Mouse (Mus musculus): ENCODE data around the gene Itln1. TPM values are rescaled to one million over a fixed set of nuclear protein-coding genes. Genes with fewer than 3 reads are reported as not detected.

The Itln1 gene
- not detected in 2 replicates for polyA plus RNA-seq (2012)

GRCm38 (mm10) chr1:171535194-171535593 is at the start of gene Itln1:
Itln1 (minus strand) TSS chr1:171535294.

GRCm38 (mm10) chr1:171558898-171559297 is 23.8 kb upstream of the Itln1 start, which contains the start of gene Cd244a:
Cd244a (plus strand) TSS chr1:171559193.

GRCm38 (mm10) chr1:171503250-171503591 is 31.9 kb downstream of the Itln1 start, which contains the start of gene Alyref2:
Alyref2 (plus strand) TSS chr1:171503478.

Other genes starting within 250 kb of the Itln1 start
- 63.4 and 66.2 TPM in 2 replicates for gene Usp21, start 247.3 kb downstream of the Itln1 start, polyA plus RNA-seq (2012)
- gene Ufc1, start 240.3 kb downstream of the Itln1 start, polyA plus RNA-seq (2012) = 92.0 and 102 TPM in 2 replicates
- gene Dedd, start 206.1 kb downstream of the Itln1 start, polyA plus RNA-seq (2012) = 23.1 and 24.6 TPM in 2 replicates
- gene Nit1, start 189.6 kb downstream of the Itln1 start, polyA plus RNA-seq (2012) = 6.6 and 8.1 TPM in 2 replicates
- 13.9 and 17.7 TPM in 2 replicates for gene Pfdn2, start 189.6 kb downstream of the Itln1 start, polyA plus RNA-seq (2012)
- 1.3 TPM in 2 replicates for gene Klhdc9, start 174.5 kb downstream of the Itln1 start, polyA plus RNA-seq (2012)
- gene Nectin4, start 165.2 kb downstream of the Itln1 start, polyA plus RNA-seq (2012) = 1.4 and 1.7 TPM in 2 replicates
- 46.5 and 48.6 TPM in 2 replicates for gene Arhgap30, start 146.3 kb downstream of the Itln1 start, polyA plus RNA-seq (2012)
- 66.3 and 74.1 TPM in 2 replicates for gene Usf1, start 124.0 kb downstream of the Itln1 start, polyA plus RNA-seq (2012)
- 0.48 and 0.52 TPM in 2 replicates for gene Tstd1, start 116.4 kb downstream of the Itln1 start, polyA plus RNA-seq (2012)
- 2.6 and 2.9 TPM in 2 replicates for gene F11r, start 97.8 kb downstream of the Itln1 start, polyA plus RNA-seq (2012)
- gene Alyref2, start 31.8 kb downstream of the Itln1 start, polyA plus RNA-seq (2012) = 11.7 and 14.4 TPM in 2 replicates
- 0.43 TPM in 2 replicates for gene Cd244a, start 23.9 kb upstream of the Itln1 start, polyA plus RNA-seq (2012)
- gene Ly9, start 72.1 kb upstream of the Itln1 start, polyA plus RNA-seq (2012) = 4.5 TPM in 2 replicates
- 0.39 and 0.48 TPM in 2 replicates for gene Slamf7, start 117.7 kb upstream of the Itln1 start, polyA plus RNA-seq (2012)
- 5.6 and 6.1 TPM in 2 replicates for gene Cd48, start 146.7 kb upstream of the Itln1 start, polyA plus RNA-seq (2012)
- gene Slamf1, start 231.8 kb upstream of the Itln1 start, polyA plus RNA-seq (2012) = 0.28 and 0.68 TPM in 2 replicates

Measured in megakaryocyte-erythroid progenitor cell, adult 5 weeks (primary cell).